Mouse (Mus musculus) erythroblast, embryonic 14.5 days (primary cell): ENCODE measurements around the gene Camk1d.

ENCODE experiments used
- GATA1 ChIP-seq: IDR thresholded peaks from 2 replicates; pipeline ENCODE4 v1.6.1; 2012; ENCODE audit warnings: low read length, inconsistent platforms, mixed read lengths
- TAL1 ChIP-seq: IDR thresholded peaks from 3 replicates; pipeline ENCODE4 v1.6.1; 2012; ENCODE audit warnings: low read length, inconsistent platforms, mixed read lengths

- TF ChIP-seq TAL1 (no peak), GATA1 (no peak)
Measured at GRCm38 (mm10) chr2:5551758-5552255, 162.5 kb downstream of the Camk1d start.
